Mouse (Mus musculus): ENCODE results near the gene Chat. TPM values are rescaled to one million over a fixed set of nuclear protein-coding genes. Genes with fewer than 3 reads are reported as not detected.
"Not testable (repeated sequence)": the region's sequence is repeated elsewhere in the genome, so short reads cannot be mapped to it uniquely, and the experiment has no call there.

Gene Chat
- total RNA-seq, 2 experiments from 2014 or later, result not detected

DNA sequence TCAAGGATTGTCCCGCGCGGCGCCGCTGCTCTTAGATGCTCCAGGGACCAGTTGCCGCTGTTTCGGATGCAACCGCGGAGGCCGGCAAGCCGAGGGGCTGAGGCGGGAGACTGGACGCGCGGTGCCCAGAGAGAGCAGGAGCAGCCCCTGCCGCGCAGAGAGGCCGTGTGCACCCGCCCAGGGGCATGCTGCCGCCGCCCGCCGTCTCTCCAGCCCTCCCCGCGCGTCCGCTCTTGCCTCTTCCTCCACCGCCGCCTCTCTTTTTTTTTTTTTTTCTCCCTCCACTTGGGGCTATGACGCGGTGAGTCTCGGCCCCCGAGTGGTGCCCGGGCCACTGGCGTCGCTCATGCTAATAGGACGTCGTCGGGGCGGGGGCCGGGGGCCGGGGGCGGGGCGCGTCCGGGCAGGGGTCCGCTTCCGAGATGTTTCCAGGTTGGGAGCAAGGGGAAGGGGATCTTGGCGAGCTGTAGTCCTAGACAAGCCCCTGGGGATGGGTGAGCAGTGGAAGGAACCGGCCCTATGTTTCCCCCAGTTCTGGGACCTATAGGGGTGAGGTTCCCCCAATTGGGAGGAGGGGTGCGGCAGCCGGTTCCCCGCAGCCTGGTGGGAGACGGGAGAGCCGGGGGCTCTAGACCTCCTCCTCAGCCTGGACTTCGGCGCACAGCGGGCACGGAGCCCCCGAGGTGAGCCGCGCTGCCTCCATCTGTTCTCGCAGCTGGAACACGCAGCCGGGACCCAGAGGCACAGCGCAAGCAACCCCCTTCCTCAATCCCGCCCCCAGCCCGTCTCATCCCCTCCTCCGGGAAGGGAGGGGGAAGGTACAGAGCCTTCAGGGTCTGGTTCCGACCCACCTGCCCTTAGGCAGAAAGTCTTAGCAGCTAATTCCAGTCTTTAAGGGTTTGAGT lies 936 bp downstream of the Chat start, which contains the start of gene Slc18a3:
Gene Slc18a3, minus strand, starts transcription at position 250 of the 905 bp plus-strand sequence.
- no peak for DNase-seq
- intact Hi-C loops (cut with DNase I), result no loop called here

DNA sequence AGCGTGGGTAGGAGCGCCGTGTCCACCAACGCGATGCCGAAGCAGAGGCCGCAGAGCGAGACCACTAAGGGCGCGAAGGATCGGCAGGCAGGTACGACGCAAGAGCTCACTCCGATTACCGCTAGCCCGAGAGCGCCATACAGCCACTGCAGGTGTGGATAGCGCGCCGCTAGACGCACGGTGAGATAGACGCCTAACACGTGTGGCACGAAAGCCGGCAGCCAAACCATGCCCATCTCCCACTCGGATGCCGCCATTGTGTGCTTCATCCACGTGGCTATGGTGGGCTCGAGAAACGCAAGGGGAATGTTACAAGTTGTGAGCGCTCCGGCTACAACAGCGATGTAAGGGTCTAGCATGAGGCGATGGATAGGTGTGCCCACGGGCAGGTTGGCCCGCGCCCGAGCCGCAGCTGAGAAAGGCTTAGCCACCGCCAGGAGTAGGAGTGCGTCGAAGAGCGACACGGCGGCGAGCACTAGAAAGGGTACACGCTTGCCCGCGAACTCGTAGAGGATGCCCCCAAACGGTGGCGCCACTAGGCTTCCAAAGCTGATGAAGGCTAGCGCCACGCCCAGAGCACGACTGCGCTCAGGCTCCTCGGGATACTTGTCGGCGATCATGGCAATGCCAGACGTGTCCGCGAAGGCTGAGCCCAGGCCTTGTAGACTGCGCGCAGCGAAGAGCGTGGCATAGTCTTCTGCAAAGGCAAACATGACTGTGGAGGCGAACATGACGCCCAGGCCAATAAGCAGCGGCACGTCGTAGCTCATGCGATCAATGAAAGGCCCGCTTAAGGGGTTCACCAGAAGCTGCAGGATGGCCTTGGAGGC lies 2.4 kb downstream of the Chat start:
- DNase-seq, result no peak
- intact Hi-C loops (cut with DNase I), result no loop called here

DNA sequence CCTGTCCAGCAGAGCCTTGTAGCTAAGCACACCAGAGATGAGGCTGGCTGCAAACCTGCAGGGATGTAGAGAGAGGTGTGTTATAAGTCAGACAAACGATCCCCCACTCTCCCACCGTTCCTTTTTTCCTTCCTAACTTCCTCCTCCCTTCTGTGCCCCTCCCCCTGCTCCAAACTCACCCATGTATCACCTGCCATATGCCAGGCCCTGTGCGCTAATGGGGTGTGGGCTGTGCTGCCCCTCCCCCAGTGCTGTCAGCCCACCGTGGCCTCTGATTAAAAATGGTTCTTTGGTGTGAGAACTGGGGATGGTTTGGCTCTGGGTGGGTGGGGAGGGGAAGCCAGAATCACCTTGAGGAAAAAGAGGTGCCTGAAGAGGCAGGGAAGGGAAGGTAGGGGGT lies 13.2 kb downstream of the Chat start:
- intact Hi-C loops (cut with DNase I), result no loop called here
- no peak for DNase-seq

DNA sequence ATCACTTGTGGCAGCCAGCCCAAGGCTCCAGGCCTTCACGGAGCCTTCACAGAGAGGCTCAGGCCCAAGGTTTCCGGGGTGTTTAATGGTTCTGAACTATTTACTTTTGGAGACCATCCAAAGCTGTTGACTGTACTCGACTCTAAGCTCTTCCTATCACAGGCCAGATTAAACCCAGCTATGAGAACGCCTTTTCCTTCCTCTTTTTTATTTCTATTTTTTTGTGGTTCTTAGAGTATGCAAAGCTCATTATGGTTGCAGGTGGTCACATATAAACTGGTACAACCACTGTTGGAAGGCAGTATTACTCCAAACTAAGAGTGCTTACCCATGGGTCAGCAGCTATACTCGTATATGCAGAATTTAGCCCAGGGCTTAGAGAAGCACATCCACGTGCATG lies 18.8 kb downstream of the Chat start:
- intact Hi-C loops (cut with DNase I), result no loop called here
- DNase-seq, result no peak

DNA sequence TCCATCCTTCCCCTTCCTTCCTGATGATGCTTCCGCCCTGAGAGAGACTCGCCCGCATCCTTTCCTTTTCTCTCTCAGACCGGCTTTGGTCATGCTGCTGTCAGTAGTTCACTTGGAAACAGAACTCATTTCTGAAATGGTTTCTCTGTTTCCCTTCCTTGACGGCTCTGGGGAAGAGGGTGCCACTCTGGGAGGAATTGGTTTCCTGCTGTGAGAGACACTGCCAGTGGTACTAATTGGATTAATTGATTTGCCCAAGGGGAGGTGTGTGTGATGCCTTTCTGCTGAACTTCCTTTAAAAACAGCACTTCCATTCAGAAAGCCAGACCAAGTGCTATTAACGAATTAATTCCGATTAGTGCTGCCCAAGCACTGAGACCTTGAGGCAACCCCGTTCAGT lies 22.3 kb downstream of the Chat start:
- no peak for DNase-seq
- intact Hi-C loops (cut with DNase I), result no loop called here

DNA sequence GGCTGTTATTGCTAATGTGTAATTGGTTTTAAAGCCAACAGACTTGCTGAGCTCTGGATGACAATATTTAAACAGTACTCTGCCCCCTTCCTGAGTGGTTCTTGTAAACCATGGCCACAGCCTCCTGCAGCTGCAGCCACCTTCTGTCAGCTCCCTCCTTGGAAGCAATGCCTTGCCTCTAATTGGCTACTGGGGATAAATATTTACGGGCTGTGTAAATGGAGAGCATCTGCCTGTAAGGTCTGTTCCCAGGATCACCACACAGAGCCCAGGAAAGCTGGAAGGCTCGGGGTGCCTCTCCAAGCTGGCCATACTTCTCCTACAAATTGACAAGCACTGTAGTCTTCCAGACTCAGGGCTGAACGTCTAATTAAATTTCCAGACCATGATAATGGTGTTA lies 26.0 kb downstream of the Chat start:
- intact Hi-C loops (cut with DNase I), result no loop called here
- DNase-seq, result no peak

DNA sequence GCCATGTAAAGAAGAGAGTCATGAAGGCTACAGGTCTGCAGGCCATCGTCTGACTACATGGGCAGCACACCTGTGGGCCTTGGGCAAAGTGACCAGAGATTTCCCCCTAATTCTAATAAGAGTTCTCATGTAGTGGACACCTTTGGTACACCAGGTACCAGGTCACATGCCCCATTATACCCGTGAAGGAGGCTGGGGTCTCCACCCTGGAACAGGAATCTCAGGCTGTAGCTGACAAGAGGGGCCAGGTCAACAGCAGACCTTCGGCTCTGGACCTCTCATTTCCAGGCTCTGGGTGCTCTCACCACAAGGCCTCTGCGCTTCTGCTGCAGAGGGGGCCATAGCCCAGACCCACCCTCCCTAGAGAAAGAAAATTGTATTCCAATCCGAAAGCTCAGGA lies 26.5 kb downstream of the Chat start:
- DNase-seq, result no peak
- intact Hi-C loops (cut with DNase I), result no loop called here

DNA sequence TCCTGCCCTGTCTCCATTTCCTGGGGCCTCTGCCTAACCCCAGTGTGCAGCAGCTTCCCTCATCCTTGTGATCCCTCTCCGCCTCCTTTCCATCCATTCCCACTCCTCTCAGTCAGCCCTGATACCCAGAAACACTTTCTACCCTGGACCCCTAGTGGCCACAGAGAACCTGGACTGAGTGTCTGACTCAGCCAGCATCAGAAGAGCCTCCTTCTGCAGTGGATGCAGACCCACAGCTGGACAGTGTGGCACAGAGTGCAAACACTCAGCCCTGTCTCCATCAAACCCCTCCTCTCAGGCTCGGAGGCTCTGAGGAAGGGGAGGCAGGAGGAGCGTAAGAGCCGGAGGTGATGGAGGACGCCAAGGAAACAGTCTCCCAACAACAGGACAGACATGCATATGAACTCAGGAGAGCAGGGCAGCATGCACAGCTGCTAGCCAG lies 28.4 kb downstream of the Chat start:
- intact Hi-C loops (cut with DNase I), result no loop called here

DNA sequence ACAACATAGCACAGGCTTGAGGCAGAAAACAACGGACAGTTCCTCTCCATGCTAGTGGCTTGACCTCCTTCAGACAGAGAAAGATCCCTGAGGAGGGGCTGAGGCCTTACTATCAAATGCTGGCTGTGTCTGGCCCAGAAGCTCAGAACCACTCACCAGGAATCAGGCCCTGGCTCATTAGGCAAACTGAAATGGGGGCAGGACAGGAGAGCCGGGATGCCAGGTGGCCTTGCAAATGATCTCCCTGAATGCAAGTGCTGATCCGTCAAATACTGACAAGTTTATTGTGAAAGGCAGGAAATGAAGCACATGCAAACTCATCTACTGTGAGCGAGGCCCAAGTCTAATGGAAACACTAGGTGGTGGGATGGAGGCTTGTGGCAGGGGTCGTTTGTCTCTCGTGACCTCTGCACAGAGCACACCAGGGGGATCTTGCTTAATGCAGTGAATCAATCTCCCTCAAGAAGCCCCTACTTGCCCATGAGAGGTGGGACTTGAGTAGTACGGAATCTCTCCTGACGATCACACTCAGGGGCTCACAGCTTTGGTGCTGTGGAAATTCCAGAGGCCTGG lies 36.7 kb downstream of the Chat start:
- intact Hi-C loops (cut with DNase I), result no loop called here
- no peak for DNase-seq

More for the DNA sequence above, 28.4 kb downstream of the Chat start:
- DNase-seq, result no peak

DNA sequence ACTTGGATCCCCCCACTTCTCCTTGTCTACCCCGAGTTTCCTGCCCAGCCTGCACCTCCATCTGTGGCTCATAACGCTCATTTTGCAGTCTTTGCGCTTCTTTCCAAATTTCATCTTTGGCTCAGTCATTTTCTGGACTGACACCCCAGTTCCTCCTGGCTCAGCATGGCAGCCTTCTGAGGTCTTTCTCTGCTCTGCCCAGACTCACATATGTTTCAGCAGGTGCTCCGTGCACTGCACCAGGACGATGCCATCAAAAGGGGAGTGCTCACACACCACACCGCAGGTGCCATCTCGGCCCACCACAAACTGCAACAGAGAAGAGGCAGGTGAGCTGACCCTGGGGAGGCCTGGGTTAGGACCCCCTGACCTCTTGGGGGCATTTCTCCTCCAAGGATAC lies 41.8 kb downstream of the Chat start:
- intact Hi-C loops (cut with DNase I), result no loop called here
- no peak for DNase-seq

DNA sequence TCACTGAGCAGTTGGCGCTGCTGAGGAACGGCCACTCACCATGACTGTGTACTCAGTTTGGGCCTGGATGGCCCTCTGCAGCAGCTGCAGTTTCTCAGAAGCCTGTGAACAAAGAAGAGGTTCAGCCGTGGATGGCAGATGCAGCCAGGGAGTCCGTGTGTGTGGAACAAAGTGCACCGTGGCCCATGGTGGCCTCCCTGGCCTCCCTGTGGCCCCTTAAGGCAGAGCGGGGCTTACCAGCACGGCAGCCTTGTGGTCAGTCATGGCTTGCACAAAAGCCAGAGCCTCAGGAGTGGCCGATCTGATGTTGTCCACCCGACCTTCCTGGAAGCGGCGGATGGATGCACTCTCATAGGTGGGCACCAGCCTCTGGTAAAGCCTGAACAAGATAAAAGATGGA lies 47.0 kb downstream of the Chat start:
- intact Hi-C loops (cut with DNase I), result no loop called here
- DNase-seq, result no peak

DNA sequence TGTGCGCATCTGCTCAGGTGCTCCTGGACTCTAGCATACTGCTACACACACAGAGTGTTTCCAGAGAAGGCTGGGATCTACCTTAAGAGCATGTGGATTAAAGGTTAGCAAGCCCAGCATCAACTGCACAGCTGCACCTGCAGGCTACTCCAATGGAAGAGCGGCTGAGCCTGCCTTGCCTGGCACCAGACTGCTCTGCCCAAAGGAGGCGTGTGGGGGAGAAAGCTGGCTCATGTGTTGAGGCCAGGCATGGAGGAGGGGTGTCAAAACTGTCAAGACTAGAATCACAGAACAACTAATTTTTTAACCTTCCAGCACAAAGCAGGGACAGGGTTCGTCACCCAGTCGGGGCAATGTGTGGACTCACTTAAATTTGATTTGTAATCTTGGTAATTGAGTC lies 53.7 kb downstream of the Chat start:
- DNase-seq, result no peak
- intact Hi-C loops (cut with DNase I), result no loop called here

DNA sequence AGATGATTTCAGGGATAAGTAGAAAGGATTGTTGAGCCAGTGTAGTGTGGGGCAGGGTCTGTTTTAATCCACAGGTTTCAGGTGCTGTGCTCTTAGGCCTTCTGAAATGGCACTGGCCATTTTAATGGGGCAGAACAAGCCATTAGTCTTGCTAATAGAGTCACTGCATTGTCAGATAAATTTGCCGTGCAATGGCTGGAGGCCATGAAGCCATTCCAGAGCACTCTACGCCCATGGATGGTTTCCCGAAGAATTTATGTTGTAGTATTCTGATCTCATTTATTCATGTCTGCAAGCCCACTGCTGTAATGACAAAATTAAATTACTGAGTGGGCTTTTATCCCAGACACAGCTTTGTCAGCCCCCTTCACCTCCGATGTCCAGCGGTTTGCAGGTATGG lies 55.7 kb downstream of the Chat start:
- intact Hi-C loops (cut with DNase I), result no loop called here
- DNase-seq, result no peak

DNA sequence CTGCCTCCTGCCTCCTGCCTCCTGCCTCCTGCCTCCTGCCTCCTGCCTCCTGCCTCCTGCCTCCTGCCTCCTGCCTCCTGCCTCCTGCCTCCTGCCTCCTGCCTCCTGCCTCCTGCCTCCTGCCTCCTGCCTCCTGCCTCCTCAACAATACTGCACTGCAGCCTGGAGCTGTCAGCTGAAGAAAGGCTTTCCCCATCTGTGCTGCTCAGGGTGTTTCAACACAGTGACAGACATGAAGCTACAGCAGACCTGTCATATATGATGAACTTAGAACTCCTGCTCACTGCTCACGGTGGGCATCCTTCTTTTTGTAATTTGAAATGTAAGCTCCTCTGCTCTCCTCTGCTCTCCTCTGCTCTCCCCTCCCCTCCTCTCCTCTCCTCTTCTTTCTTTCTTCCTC lies 60.4 kb downstream of the Chat start:
- intact Hi-C loops (cut with DNase I), result not testable (repeated sequence)

DNA sequence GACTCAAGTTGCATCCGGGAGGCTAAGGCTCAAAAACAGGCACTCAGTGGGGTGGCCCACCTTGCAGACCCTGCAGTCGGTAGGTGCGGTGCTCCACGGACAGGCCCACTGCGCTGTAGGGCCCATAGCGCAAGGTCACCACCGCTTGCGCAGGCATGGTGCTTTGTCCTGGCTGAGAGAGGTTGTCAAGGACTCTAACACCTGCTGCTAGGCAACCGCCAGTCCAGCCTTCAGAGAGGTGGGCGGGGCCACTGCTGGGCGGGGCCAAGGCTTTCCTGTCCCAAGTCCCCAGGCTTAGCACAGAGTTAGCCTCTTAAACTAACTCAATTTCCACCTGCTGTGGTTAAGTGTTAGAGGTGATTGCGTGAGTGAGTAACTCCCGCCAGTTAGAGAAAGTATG lies 77.6 kb downstream of the Chat start, which contains the start of gene 1700024G13Rik:
Gene 1700024G13Rik, minus strand, starts transcription at position 196 of the 400 bp plus-strand sequence.
- peak; percentile 18 to 45 for DNase-seq
- intact Hi-C loops (cut with DNase I), result no loop called here

More for the DNA sequence above, 60.4 kb downstream of the Chat start:
- not testable (repeated sequence) for DNase-seq

DNA sequence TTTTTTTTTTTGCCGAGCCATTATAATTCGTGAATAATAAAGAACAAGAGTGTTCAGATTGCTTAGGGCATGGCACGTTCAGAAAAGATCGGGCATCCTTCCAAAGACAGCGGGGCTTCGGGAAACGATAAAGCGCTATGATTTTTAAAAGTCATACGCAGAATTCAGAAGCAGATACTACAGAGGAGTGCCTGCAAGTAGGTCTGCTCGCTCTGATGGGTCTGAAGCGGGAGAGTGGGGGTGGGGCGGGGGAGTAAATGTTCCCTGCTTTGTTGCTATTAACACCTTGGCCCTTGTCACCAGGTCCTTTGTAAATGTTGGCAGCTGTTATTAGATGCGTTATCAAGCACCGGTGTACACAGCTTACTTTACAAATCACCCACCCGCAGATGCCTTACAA lies 84.2 kb downstream of the Chat start:
- intact Hi-C loops (cut with DNase I), result no loop called here
- DNase-seq, result peak in 1 of 2 experiments; percentile 3

DNA sequence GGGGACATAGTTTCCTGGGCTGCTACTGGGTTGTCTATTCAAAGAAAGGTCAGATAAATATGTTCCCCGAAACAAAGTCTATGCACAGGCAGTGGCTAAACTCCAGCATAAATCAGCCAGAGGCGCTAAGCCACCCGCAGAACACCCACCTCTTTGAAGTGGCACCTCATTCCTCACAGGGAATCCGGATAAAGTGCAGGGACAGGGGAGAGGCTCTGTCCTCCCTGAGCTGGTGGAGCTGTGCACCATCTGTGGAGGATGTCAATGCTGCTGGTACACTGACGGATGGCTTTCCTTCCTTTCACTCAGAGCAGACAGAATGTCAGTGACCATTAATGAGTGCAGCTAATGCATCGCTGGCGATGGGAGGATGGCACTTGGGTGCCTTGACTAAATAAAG lies 84.7 kb downstream of the Chat start:
- peak in 1 of 2 experiments; percentile 1 for DNase-seq
- intact Hi-C loops (cut with DNase I), result no loop called here

DNA sequence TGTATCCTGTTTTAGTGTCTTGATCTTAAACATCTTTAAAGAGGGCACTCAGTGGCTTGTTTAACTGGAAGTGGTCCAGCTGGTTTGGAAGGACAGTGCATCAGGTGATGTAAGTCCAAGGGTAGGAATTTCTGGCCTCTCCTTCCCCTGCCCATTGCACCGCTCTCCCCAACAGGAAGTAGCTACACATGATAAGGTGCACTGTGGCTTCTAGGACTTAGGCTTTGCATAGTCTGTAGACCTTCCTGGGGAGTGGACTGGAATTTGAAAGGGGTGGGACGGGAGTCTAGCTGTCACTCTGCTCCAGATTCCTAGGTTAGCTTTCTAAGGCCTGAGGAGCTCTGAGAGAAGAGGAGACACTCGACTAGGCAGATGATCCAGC lies 85.7 kb downstream of the Chat start:
- intact Hi-C loops (cut with DNase I), result no loop called here
- no peak for DNase-seq

DNA sequence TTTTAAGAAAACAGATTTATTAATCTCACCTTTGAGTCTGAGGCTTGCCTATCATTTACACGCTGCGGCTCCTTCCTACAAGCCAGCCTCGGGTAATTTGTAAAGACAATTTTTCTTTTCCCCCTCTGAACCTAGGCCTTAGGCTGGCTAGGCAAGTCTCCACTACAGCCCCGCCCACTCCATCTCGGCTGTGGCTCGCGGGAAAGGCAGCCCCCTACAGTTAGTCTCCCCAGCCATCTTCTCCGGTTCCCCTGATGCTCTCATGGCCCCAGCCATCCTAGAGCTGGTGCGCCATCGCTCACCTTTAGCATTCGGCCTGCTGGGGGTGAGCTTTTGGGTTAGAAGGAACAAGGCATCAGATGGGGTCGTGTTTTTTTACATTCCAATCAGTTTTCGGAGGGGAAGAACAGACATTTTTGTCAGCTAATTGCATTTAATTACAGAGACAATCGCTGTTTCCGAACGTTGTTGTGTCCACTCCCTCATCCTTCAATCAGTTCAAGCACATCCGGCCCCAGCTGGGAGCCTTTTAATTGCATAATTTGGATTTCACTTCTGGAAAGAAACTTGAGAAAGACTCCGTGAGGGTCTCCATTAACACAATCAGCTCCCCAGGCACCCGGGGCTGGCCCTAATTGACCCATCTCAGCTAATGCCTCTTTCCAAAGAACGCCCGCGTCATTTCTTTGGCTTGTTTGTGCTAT lies 86.2 kb downstream of the Chat start:
- DNase-seq, result no peak
- intact Hi-C loops (cut with DNase I), result no loop called here

DNA sequence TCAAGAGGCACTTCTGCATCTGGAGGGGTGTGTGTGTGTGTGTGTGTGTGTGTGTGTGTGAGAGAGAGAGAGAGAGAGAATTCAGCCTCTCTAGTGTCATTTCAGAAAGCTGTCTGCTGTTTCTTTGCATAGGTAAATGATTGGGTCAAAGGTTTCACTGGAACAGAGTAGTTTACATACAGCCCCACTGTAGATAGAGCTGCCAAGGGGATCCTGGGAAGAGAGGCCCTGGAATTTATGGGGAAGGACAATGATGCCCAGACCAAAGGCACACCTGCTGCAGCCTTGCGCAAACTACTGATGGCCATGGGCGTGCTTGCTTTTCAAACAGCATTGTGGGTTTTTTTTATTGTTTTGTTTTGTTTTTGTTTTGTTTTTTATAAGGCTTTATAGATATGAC lies 93.3 kb downstream of the Chat start:
- intact Hi-C loops (cut with DNase I), result no loop called here
- DNase-seq, result no peak
